Mouse (Mus musculus) embryonic stem cell, embryonic (primary cell): ENCODE data around the gene Ddx39.

ENCODE experiments used
- CTCF ChIA-PET, 4 experiments: fragments of 300-600 bp in 2 of 4; fragments of 350-600 bp in 2 of 4; sonication (Branson Sonifier 250); formaldehyde crosslinking; loops; one replicate each; lab custom pipeline; 2022; ENCODE audit warnings: inconsistent platforms in 2 of 4; lab: Charles Lee
- POLR2A ChIA-PET, 4 experiments: fragments of 300-600 bp in 2 of 4; fragments of 350-600 bp in 2 of 4; sonication (Branson Sonifier 250); formaldehyde crosslinking; loops; one replicate each; lab custom pipeline; 2022; ENCODE audit warnings: antibody characterized with exemption in 4 of 4, inconsistent platforms in 1 of 4; lab: Charles Lee

Gene Ddx39

DNA sequence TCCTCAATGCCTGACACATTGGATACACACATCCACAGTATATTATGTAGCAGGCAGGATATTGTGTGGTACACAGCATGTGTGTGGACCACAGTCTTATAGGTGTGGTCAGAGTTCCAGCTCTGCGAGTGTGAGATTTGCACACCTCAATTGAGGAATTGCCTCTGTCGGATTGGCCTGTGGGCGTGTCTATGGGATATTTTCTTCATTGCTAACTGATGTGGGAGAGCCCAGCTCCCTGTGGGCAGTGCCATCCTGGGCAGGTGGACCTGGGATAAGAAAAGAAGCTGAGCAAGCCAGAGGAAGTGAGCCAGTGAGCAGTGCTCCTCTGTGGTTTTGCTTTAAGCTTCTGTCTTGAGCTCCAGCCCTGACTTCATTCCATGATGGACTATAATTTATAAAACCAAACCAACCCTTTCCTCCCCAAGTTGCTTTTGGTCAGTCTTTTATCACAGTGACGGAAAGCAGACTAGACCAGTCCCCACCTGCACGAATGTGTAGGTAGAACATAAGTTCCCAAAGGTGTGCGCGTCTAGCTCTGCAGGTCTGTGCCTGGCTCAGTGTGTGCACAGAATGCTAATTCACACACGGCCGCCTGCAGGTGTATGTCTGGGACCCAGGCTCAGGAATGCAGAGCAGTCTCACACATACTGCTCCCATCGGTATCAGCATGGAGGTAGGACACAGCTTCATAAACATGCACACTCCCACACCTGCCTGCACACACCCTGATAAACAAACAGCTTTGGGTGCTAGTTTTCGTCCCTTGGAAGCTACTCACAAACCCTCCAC, 20.4 kb upstream of the Ddx39 start:
- CTCF ChIA-PET, result interaction anchor here in 3 of 4 experiments (0.6 to 2.1 kb wide), 6 partner anchors 16 to 89 kb away, joined by 3 to 6 read pairs (median 4); no protein-coding TSS in a partner anchor

DNA sequence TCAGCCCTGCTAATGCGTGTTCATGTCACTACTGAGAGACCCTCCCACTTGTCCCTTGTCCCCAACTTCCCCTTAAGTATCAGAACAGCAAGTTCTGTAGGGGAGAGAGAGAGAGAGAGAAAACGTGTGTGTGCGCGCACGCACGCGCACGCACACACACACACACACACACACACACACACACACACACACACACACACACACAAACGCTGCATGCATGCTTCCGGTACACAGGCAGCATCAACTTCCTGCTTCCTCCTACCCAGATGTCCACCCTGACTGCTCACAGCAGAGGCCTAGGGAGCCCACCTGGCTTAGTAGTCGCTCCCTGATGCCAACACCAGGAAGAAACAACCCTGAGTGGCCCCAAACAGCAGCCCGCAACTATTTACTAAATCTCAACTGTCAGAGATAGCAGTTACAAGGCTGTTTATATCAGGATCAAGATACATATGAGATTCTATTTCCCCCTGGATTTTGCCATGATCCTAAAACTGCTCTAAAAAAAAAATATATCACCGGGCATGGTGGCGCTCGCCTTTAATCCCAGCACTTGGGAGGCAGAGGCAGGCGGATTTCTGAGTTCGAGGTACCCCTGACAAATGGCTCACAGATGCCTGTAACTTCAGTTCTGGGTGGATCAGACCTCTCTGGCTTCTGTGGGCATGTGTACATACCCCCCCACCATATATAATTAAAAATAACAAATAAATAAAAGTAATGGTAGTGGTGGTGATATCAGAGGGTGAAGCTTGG, 19.4 kb upstream of the Ddx39 start:
- ChIA-PET POLR2A (interaction anchor here in 3 of 4 experiments (0.6 to 3.6 kb wide), 12 partner anchors 10 to 1208 kb away, joined by 3 to 16 read pairs (median 4); partner anchors contain the start of gene Ddx39 (in 2 of the 3)), CTCF (interaction anchor here in 3 of 4 experiments (0.6 to 1.8 kb wide), 4 partner anchors 11 to 273 kb away, joined by 3 to 5 read pairs (median 4); no protein-coding TSS in a partner anchor)

More for the DNA sequence above, 20.4 kb upstream of the Ddx39 start:
- POLR2A ChIA-PET, result interaction anchor here in 2 of 4 experiments (0.6 to 3.6 kb wide), 18 partner anchors 9 to 1209 kb away, joined by 3 to 16 read pairs (median 4); partner anchors contain the start of genes Ddx39 (in 2 of the 2), Asf1b (in 1 of the 2), Gm10644 (in 1 of the 2) and Ptger1 (in 1 of the 2)

GRCm38 (mm10) chr8:83697374-83698220, 17.4 kb upstream of the Ddx39 start:
- CTCF ChIA-PET, result interaction anchor here in 2 of 4 experiments (0.7 to 1.4 kb wide), 4 partner anchors 9 to 82 kb away, joined by 3 to 5 read pairs (median 4); no protein-coding TSS in a partner anchor
- POLR2A ChIA-PET, result interaction anchor here in 3 of 4 experiments (0.6 to 3.6 kb wide), 23 partner anchors 9 to 258 kb away, joined by 3 to 19 read pairs (median 5); partner anchors contain the start of genes Ddx39 (in 3 of the 3), Asf1b (in 2 of the 3), Dnajb1 (in 1 of the 3) and Gipc1 (in 1 of the 3)

DNA sequence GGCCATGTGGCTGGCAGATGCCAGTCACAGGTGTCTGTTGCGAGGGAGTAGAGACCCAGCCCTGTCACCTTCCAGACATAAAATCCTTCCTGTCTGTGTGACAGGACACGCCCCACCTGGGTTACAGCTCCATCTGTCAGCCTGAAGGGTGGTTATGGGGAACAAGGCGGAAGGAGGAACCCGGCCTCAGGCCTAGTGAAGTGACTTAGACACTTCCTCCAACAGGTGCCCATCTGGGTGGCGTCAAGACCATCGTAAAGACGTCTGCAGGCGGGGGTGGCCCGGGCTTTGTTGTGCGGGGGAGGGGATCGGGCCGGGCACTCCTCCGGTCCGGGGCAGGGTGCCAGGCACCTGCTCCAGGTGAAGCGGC, 16.7 kb upstream of the Ddx39 start:
- CTCF ChIA-PET, result interaction anchor here in 3 of 4 experiments (0.7 to 1.4 kb wide), 5 partner anchors 8 to 83 kb away, joined by 3 to 5 read pairs (median 3); no protein-coding TSS in a partner anchor
- POLR2A ChIA-PET, result interaction anchor here in 3 of 4 experiments (0.8 to 3.3 kb wide), 25 partner anchors 8 to 258 kb away, joined by 3 to 19 read pairs (median 4); partner anchors contain the start of genes Ddx39 (in 3 of the 3), Asf1b (in 2 of the 3), Dnajb1 (in 2 of the 3) and Tecr (in 2 of the 3)

- ChIA-PET CTCF (interaction anchor here in 2 of 4 experiments (0.8 to 1.4 kb wide), 3 partner anchors 37 to 74 kb away, joined by 3 to 5 read pairs (median 3); no protein-coding TSS in a partner anchor), POLR2A (interaction anchor here in 3 of 4 experiments (0.6 to 3.3 kb wide), 21 partner anchors 8 to 256 kb away, joined by 3 to 19 read pairs (median 4); partner anchors contain the start of genes Ddx39 (in 3 of the 3), Dnajb1 (in 2 of the 3), Tecr (in 2 of the 3) and Asf1b (in 1 of the 3))
These were observed 16.1 kb upstream of the Ddx39 start, which contains the start of gene Pkn1 for GRCm38 (mm10) chr8:83698661-83699453. Gene Pkn1, minus strand, starts transcription at chr8:83699179.

DNA sequence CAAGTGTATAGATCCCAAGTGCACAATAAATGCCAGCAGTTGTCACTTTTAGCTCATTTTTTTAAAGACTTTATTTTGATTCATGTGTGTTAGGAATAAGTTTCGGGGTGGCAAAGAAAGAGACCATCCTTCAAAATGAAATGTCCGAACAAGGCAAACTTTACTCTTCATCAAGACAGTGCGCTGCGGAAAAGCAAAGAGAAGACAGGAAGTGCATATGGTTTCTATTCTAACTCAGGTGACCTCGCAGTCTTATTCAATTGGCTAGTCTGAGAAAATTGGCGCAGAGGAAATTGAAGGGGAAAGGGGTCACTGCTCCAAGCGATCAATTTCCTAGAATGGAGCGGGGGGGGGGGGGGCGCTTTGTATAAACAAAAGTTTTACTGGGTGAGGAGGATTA, 15.4 kb upstream of the Ddx39 start:
- CTCF ChIA-PET, result interaction anchor here in 1 of 4 experiments (1.4 kb wide), 1 partner anchor 37 kb away, joined by 3 read pairs; no protein-coding TSS in a partner anchor

GRCm38 (mm10) chr8:83700423-83701085, 14.4 kb upstream of the Ddx39 start:
- ChIA-PET POLR2A (interaction anchor here in 3 of 4 experiments (0.9 to 2.5 kb wide), 7 partner anchors 8 to 153 kb away, joined by 3 to 18 read pairs (median 3); partner anchors contain the start of gene Ddx39 (in 2 of the 3)), CTCF (no interaction called here)

More for the DNA sequence above, 15.4 kb upstream of the Ddx39 start:
- POLR2A ChIA-PET, result interaction anchor here in 3 of 4 experiments (1.0 to 3.3 kb wide), 8 partner anchors 11 to 91 kb away, joined by 3 to 19 read pairs (median 4); partner anchors contain the start of genes Ddx39 (in 2 of the 3), Dnajb1 (in 1 of the 3) and Tecr (in 1 of the 3)

DNA sequence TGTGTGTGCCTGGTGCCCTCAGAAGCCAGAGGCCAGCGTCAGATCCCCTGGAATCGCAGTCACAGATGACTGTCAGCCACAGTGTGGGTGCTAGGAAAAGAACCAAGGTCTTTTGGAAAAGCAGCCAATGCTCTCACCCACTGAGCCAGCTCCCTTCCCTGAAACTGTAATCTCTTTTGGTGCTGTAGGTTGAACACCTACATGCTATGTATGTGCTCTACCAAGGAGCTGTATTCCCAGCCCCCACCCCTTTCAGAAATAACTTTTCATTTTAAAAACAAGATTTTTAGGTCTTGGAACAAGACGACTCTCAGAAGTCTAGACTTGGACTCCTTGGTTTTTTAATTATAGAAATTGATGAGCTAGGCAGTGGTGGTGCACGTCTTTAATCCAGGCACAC, 11.6 kb upstream of the Ddx39 start:
- ChIA-PET CTCF (interaction anchor here in 3 of 4 experiments (0.6 to 1.5 kb wide), 4 partner anchors 21 to 401 kb away, joined by 3 to 4 read pairs (median 3); partner anchors contain the start of gene Dcaf15 (in 1 of the 3)), POLR2A (interaction anchor here in 3 of 4 experiments (0.6 to 3.0 kb wide), 10 partner anchors 9 to 1819 kb away, joined by 3 to 16 read pairs (median 3); partner anchors contain the start of genes Ddx39 (in 2 of the 3) and Gipc1 (in 1 of the 3))

DNA sequence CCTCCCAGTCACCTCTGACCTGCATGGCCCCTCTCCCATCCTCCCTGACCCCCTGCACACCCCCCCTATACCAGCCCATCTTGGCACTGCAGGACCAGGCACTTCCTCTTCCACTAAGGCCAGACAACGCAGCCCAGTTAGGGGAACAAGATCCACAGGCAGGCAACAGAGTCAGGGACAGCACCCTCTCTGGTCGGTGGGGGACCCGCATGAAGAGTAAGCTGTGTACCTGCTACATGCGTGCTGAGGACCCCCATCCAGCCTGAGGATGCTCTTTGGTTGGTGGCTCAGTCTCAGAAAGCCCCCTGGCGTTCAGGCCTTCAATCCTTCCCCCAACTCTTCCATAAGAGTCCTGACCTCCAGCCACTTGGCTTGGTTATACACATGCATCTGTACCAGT, 8.6 kb upstream of the Ddx39 start:
- ChIA-PET CTCF (interaction anchor here in 3 of 4 experiments (0.5 to 1.5 kb wide), 32 partner anchors 9 to 1212 kb away, joined by 3 to 14 read pairs (median 3); partner anchors contain the start of genes Ddx39 (in 2 of the 3), Asf1b (in 1 of the 3), Dcaf15 (in 1 of the 3) and Gm10644 (in 1 of the 3)), POLR2A (interaction anchor here in 3 of 4 experiments (0.6 to 1.8 kb wide), 22 partner anchors 8 to 658 kb away, joined by 3 to 15 read pairs (median 3); partner anchors contain the start of genes Asf1b (in 2 of the 3), Gm10644 (in 2 of the 3), Adgre5 (in 1 of the 3) and Ddx39 (in 1 of the 3))

DNA sequence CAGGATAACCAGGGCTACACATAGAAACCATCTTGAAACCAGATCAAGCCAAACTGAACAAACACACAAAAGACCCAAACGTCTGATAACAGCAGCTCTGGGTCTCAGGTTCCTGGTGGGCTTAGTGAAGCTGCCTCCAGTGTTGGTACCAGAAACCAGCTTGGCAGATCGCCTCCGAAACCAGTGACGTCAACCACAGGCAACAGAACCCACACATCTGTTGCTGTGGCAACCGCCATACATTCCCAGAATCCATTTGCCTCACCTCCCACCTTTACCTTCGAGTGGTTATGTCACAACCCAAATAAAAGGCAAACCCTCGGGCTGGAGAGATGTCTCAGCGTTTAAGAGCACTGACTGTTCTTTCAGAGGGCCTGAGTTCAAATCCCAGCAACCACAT, 7.4 kb upstream of the Ddx39 start:
- POLR2A ChIA-PET, result interaction anchor here in 1 of 4 experiments (1.5 to 1.8 kb wide), 3 partner anchors 7 to 100 kb away, joined by 3 to 15 read pairs (median 6); partner anchors contain the start of genes Ddx39, Dnajb1 and Tecr
- CTCF ChIA-PET, result interaction anchor here in 1 of 4 experiments (1.2 to 1.5 kb wide), 2 partner anchors 17 to 317 kb away, joined by 3 to 9 read pairs; no protein-coding TSS in a partner anchor

DNA sequence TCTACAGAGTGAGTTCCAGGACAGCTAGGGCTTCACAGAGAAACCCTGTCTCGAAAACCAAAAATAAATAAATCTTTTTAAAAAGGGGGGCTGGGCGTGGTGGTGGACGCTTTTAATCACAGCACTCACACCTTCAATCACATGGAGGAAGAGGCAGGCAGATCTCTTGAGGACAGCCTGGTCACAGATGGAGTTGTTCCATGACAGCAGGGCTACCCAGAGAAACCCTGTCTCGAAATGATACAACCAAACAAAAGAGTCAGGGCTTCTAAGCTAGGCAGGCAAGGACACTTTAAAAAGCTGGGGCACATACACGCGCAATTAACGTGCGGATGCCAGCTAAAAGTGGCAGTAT, 324 bp upstream of the Ddx39 start:
- CTCF ChIA-PET, result interaction anchor here (0.5 to 1.6 kb wide), 11 partner anchors 8 to 241 kb away, joined by 3 to 14 read pairs (median 4); partner anchors contain the start of gene Asf1b (in 1 of the 4)

GRCm38 (mm10) chr8:83715771-83716170, 794 bp downstream of the Ddx39 start:
- ChIA-PET POLR2A (interaction anchor here (0.7 to 4.9 kb wide), 34 partner anchors 9 to 493 kb away, joined by 3 to 53 read pairs (median 6); partner anchors contain the start of genes Adgre5 (in 1 of the 4), Asf1b (in 1 of the 4), Dnajb1 (in 1 of the 4) and Gipc1 (in 1 of the 4)), CTCF (no interaction called here)

More for the DNA sequence above, 324 bp upstream of the Ddx39 start:
- POLR2A ChIA-PET, result interaction anchor here (0.6 to 4.9 kb wide), 113 partner anchors 8 to 1323 kb away, joined by 3 to 53 read pairs (median 4); partner anchors contain the start of genes Asf1b (in 3 of the 4), Gm10644 (in 3 of the 4), 1700067K01Rik (in 2 of the 4) and Pkn1 (in 2 of the 4)

- POLR2A ChIA-PET, result interaction anchor here in 2 of 4 experiments (0.6 to 16.8 kb wide), 5 partner anchors 8 to 158 kb away, joined by 3 to 175 read pairs (median 3); partner anchors contain the start of gene Adgre5 (in 1 of the 2)
These were observed 1.6 kb downstream of the Ddx39 start for GRCm38 (mm10) chr8:83716563-83716962.

DNA sequence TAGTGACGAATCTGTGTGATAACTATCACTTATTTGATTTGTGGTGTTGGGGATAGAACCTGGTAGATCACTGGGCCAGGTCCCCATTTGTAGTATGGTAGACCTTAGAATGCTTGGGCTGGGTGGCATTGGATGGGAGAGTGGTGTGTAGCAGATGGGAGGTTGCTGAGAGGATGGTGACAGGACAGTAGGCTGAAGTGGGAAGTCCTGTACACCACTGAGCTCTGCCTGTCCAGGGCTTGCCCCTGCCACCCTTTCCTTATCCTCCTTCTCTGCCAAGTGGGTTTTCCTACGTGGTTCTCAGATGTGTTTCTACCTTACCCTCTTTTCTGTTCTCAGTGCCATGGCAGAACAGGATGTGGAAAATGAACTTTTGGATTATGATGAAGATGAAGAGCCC, 4.1 kb downstream of the Ddx39 start:
- ChIA-PET CTCF (no interaction called here), POLR2A (interaction anchor here in 3 of 4 experiments (0.6 to 16.8 kb wide), 18 partner anchors 8 to 1337 kb away, joined by 3 to 175 read pairs (median 4); partner anchors contain the start of genes Adgre5 (in 1 of the 3), Asf1b (in 1 of the 3) and Gm10644 (in 1 of the 3))

More at GRCm38 (mm10) chr8:83716563-83716962, 1.6 kb downstream of the Ddx39 start:
- CTCF ChIA-PET, result interaction anchor here in 2 of 4 experiments (0.5 to 0.6 kb wide), 2 partner anchors 53 to 239 kb away, joined by 3 read pairs; partner anchors contain the start of gene Asf1b (in 1 of the 2)
